Comparison of ENCODE assay signal across 9 mouse cellular contexts in genomic region chr7:145211680-145212659, GRCm38 (mm10). TPM values are rescaled to one million over a fixed set of nuclear protein-coding genes. Genes with fewer than 3 reads are reported as not detected.
DNase-seq lines count a peak whose midpoint lies in the region; ATAC-seq and TF ChIP-seq lines count a peak whose summit lies in the region.
"Had no signal": no experiment of that assay in that cellular context is flagged by ENCODE, and none has a peak within 500 bp of the region (broad histone marks: within the 10 kb centered on the region; RNA-seq: fewer than 3 reads in every experiment).

No protein-coding gene starts in this region.

- no peaks in the 10 kb centered on the region for H3K27me3 ChIP-seq in intestine, embryonic 16.5 days (replicated peaks; ENCODE audit: control insufficient read depth, insufficient read depth, low read length)
- H3K27me3 ChIP-seq in intestine, postnatal 0 days (replicated peaks; ENCODE audit: control insufficient read depth, insufficient read depth, low read length): no peaks in the 10 kb centered on the region
- no peaks in the 10 kb centered on the region for H3K27me3 ChIP-seq in forebrain, embryonic 13.5 days

- DNase-seq in kidney, postnatal 4 days: peak; percentile 54 to 66
- peak; percentile 67 for DNase-seq in retina, postnatal 1 day
- DNase-seq in testis, postnatal 10 days (ENCODE audit: low spot score): no peak
- DNase-seq in urinary bladder, postnatal 10 days (ENCODE audit: low spot score): no peak
- DNase-seq in layer of hippocampus, adult 18-20 months (ENCODE audit: low spot score in 2 of 2): no peak
- DNase-seq: adrenal gland, postnatal 25 days had no signal

- no peaks in the 10 kb centered on the region for H3K36me3 ChIP-seq in intestine, embryonic 16.5 days (ENCODE audit: control insufficient read depth, insufficient read depth, low read length)
- no peaks in the 10 kb centered on the region for H3K36me3 ChIP-seq in intestine, postnatal 0 days (ENCODE audit: control insufficient read depth, insufficient read depth)
- H3K36me3 ChIP-seq in forebrain, embryonic 13.5 days (ENCODE audit: poor library complexity, severe bottlenecking): no peaks in the 10 kb centered on the region

- H3K27ac ChIP-seq in intestine, embryonic 16.5 days (ENCODE audit: low read length): 0 out of 2 replicates have a peak overlapping the region, but pooled peaks have one; percentile 19
- no peak overlapping the region for H3K27ac ChIP-seq in intestine, postnatal 0 days (ENCODE audit: low read depth, low read length)
- H3K27ac ChIP-seq in forebrain, embryonic 13.5 days: peak overlapping the region; percentile 93

- no peak for TF ChIP-seq CTCF in intestine, postnatal 0 days (IDR thresholded peaks at IDR 0.05; ENCODE audit: low read depth)

- no peaks in the 10 kb centered on the region for H3K9me3 ChIP-seq in intestine, embryonic 16.5 days (ENCODE audit: control insufficient read depth, low read length)
- no peaks in the 10 kb centered on the region for H3K9me3 ChIP-seq in intestine, postnatal 0 days (ENCODE audit: control insufficient read depth)
- H3K9me3 ChIP-seq in forebrain, embryonic 13.5 days (replicated peaks): no peaks in the 10 kb centered on the region

- 24% methylated on average over 14 of the region's 14 CpGs for WGBS in intestine, embryonic 16.5 days
- WGBS in intestine, postnatal 0 days: 38% methylated on average over 14 of the region's 14 CpGs
- WGBS in forebrain, embryonic 13.5 days: 5% methylated on average over 14 of the region's 14 CpGs

- peaks cover 17% of the 10 kb centered on the region for H3K4me1 ChIP-seq in intestine, embryonic 16.5 days (ENCODE audit: control insufficient read depth, insufficient read depth, low read length)
- H3K4me1 ChIP-seq in intestine, postnatal 0 days (replicated peaks; ENCODE audit: control insufficient read depth, insufficient read depth, low read length): no peaks in the 10 kb centered on the region
- peaks cover 46% of the 10 kb centered on the region for H3K4me1 ChIP-seq in forebrain, embryonic 13.5 days

- H3K9ac ChIP-seq in intestine, embryonic 16.5 days (ENCODE audit: low read depth, low read length): peak overlapping the region; percentile 39; the same call in 1 of the 2 replicates
- H3K9ac ChIP-seq in intestine, postnatal 0 days (ENCODE audit: low read depth, low read length): no peak overlapping the region
- H3K9ac ChIP-seq in forebrain, embryonic 13.5 days: peak overlapping the region; percentile 43; the same call in 1 of the 2 replicates

- no peak overlapping the region for H3K4me2 ChIP-seq in intestine, embryonic 16.5 days (ENCODE audit: low read depth, low read length)
- no peak overlapping the region for H3K4me2 ChIP-seq in intestine, postnatal 0 days (replicated peaks; ENCODE audit: low read depth)
- peak overlapping the region; percentile 28 for H3K4me2 ChIP-seq in forebrain, embryonic 13.5 days

- ATAC-seq in intestine, embryonic 16.5 days: no peak; the same call in 1 of the 2 replicates
- no peak for ATAC-seq in intestine, postnatal 0 days
- peak; percentile 81 for ATAC-seq in forebrain, embryonic 13.5 days

- H3K4me3 ChIP-seq in intestine, embryonic 16.5 days (ENCODE audit: low read length): no peak overlapping the region
- H3K4me3 ChIP-seq in intestine, postnatal 0 days (ENCODE audit: low read depth, low read length): no peak overlapping the region
- no peak overlapping the region for H3K4me3 ChIP-seq in forebrain, embryonic 13.5 days

RNA-seq across cellular contexts. Expression of gene 1810010D01Rik, which starts 4.1 kb away (rescaled TPM):
- polyA plus RNA-seq in intestine, embryonic 16.5 days (2015; fragmentation: Nextera tagmentation; extraction: Ambion mirVana): 0.54 and 0.65 TPM in 2 replicates
- polyA plus RNA-seq in intestine, postnatal 0 days (2015; fragmentation: Nextera tagmentation; extraction: Ambion mirVana): 0.33 and 0.86 TPM in 2 replicates
- 0.28 and 0.49 TPM in 2 replicates for polyA plus RNA-seq in forebrain, embryonic 13.5 days (2015; fragmentation: Nextera tagmentation; extraction: Ambion mirVana)
- total RNA-seq in layer of hippocampus, adult 18-20 months (2021): 1 to 10 TPM in 1 of 2 experiments, under 1 TPM in 1; 0.37 to 1.2 TPM

Comparison
In these comparisons a context has a peak if more than half of its experiments do, and no peak if none do; other contexts are left out.
1. DNase-seq: peak in kidney, postnatal 4 days (2 of 2) and retina, postnatal 1 day (single experiment); none in testis, postnatal 10 days (single experiment), urinary bladder, postnatal 10 days (single experiment) and layer of hippocampus, adult 18-20 months (0 of 2).